Mouse (Mus musculus) forebrain, embryonic 10.5 days (tissue): ENCODE results near the gene Trpm6. TPM values are rescaled to one million over a fixed set of nuclear protein-coding genes. Genes with fewer than 3 reads are reported as not detected.

ENCODE experiments used
- DNase-seq: peaks from one replicate; pipeline ENCODE4 v3.0.0-alpha.2; 2017; ENCODE audit warnings: low spot score; ENCODE audit errors: extremely low spot score
- H3K27ac ChIP-seq: fragments of 300-500 bp; sonication (generic); 2 replicates; pipeline ENCODE4 v1.5.1; 2016; ENCODE audit warnings: mild to moderate bottlenecking
- H3K27me3 ChIP-seq: fragments of 300-500 bp; sonication (generic); 2 replicates; pipeline ENCODE4 v1.6.1; 2016; ENCODE audit warnings: mild to moderate bottlenecking; ENCODE audit not compliant: poor library complexity, severe bottlenecking
- H3K36me3 ChIP-seq: fragments of 300-500 bp; sonication (generic); replicated peaks from 2 replicates; pipeline ENCODE4 v1.6.1; 2016; ENCODE audit warnings: mild to moderate bottlenecking, moderate library complexity
- H3K4me1 ChIP-seq: fragments of 300-500 bp; sonication (generic); 2 replicates; pipeline ENCODE4 v1.6.1; 2016
- H3K4me3 ChIP-seq: fragments of 300-500 bp; sonication (generic); 2 replicates; pipeline ENCODE4 v1.5.1; 2016; ENCODE audit warnings: mild to moderate bottlenecking, moderate library complexity
- H3K9me3 ChIP-seq: fragments of 300-500 bp; sonication (generic); 2 replicates; pipeline ENCODE4 v1.6.1; 2016; ENCODE audit warnings: mild to moderate bottlenecking, moderate library complexity
- WGBS: fragments of 180-500 bp; shearing (Covaris S2); methylation state at CpG from one replicate; pipeline ENCODE4 v1.1.7; 2016; 5-methylcytosine and 5-hydroxymethylcytosine counted together
- polyA plus RNA-seq: library from polyadenylated mRNA; unstranded; fragments of >200 nt; fragmentation: Nextera tagmentation; extraction: Ambion mirVana; gene quantifications from 2 replicates; pipeline ENCODE4 v1.2.1, GENCODE M21; 2016

Gene Trpm6
- polyA plus RNA-seq, 1 experiment from 2014 or later = 0.30 TPM

DNA sequence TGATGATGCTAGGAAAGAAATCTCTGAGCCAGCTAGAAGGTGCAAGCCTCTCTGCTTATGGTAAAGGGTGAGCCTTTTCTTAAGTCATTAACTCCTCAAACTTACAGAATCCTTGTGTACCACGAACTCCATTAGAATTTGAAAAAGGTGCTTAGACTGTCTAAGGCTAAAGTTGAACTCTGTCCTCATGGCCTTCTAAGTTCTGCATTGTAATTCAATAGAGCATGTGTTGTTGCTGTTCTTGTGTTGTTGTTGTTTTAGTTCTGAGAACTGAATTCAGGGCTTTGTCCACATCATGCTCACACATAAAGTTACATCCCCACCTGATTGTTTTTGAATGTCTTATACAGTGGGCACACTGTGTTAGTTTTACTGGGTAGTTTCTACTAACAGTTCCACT is 49.9 kb downstream of the Trpm6 start:
- Histone ChIP-seq H3K27ac (no peak overlapping the region), H3K36me3 (no peaks in the 10 kb centered on the region), H3K4me3 (no peak overlapping the region), H3K9me3 (no peaks in the 10 kb centered on the region), H3K27me3 (no peaks in the 10 kb centered on the region), H3K4me1 (no peaks in the 10 kb centered on the region)
- 79% methylated on average over 1 of the region's 1 CpGs for WGBS
- DNase-seq = no peak

- Histone ChIP-seq H3K9me3 (no peaks in the 10 kb centered on the region), H3K36me3 (no peaks in the 10 kb centered on the region), H3K4me1 (no peaks in the 10 kb centered on the region), H3K4me3 (no peak overlapping the region), H3K27me3 (no peaks in the 10 kb centered on the region), H3K27ac (no peak overlapping the region)
- WGBS = 87% methylated on average over 3 of the region's 3 CpGs
- DNase-seq = no peak
These were observed 61.5 kb downstream of the Trpm6 start for GRCm38 (mm10) chr19:18811264-18811663.

DNA sequence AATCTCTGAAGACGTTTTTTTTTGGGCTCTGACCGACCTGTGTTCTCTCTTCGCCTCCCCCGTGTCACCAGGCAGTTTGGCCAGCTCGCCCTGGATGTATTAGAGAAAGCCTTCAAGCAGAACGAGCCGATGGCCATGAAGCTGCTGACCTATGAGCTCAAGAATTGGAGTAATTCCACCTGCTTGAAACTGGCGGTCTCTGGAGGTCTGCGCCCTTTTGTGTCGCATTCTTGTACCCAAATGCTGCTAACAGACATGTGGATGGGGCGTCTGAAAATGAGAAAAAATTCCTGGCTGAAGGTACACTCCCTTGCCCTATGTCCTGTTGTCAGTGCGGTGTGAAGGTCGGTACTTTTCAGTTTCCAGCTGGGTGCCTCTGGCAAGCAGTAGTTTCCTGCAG is 65.4 kb downstream of the Trpm6 start:
- H3K36me3 ChIP-seq = no peaks in the 10 kb centered on the region
- H3K4me3 ChIP-seq = no peak overlapping the region
- no peak overlapping the region for H3K27ac ChIP-seq
- WGBS = 86% methylated on average over 13 of the region's 13 CpGs
- H3K27me3 ChIP-seq = no peaks in the 10 kb centered on the region
- H3K9me3 ChIP-seq = no peaks in the 10 kb centered on the region
- DNase-seq = no peak
- no peaks in the 10 kb centered on the region for H3K4me1 ChIP-seq

- no peaks in the 10 kb centered on the region for H3K9me3 ChIP-seq
- no peak for DNase-seq
- H3K4me3 ChIP-seq = no peak overlapping the region
- H3K27ac ChIP-seq = no peak overlapping the region
- WGBS = 73% methylated on average over 2 of the region's 2 CpGs
- no peaks in the 10 kb centered on the region for H3K36me3 ChIP-seq
- no peaks in the 10 kb centered on the region for H3K27me3 ChIP-seq
- no peaks in the 10 kb centered on the region for H3K4me1 ChIP-seq
These were observed 67.6 kb downstream of the Trpm6 start for GRCm38 (mm10) chr19:18817425-18817824.

DNA sequence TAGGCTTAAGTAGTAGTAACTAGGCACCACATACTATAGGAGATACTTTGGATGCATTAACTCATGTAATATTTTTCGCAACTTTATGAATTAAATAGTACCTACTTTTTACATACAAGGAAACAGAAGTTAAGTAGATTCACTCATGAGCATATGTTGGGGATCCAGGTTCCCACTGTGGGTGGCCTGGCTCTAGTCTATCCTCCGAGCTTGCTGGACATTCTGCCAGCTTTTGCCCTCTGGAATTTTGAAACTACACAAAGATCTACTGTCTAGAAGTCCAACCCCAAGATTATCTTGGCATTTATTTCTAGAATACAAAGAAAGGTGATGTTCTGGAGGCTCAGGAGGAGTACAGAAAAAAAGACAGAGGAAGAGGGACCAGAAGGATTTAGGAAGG is 78.8 kb downstream of the Trpm6 start:
- H3K4me3 ChIP-seq = no peak overlapping the region
- H3K27ac ChIP-seq = no peak overlapping the region
- H3K36me3 ChIP-seq = no peaks in the 10 kb centered on the region
- WGBS = 86% methylated on average over 2 of the region's 2 CpGs
- H3K9me3 ChIP-seq = no peaks in the 10 kb centered on the region
- H3K4me1 ChIP-seq = no peaks in the 10 kb centered on the region
- no peaks in the 10 kb centered on the region for H3K27me3 ChIP-seq
- DNase-seq = no peak

GRCm38 (mm10) chr19:18831196-18831595 is 81.4 kb downstream of the Trpm6 start:
- H3K4me3 ChIP-seq = no peak overlapping the region
- DNase-seq = no peak
- 91% methylated on average over 3 of the region's 3 CpGs for WGBS
- no peak overlapping the region for H3K27ac ChIP-seq
- H3K27me3 ChIP-seq = no peaks in the 10 kb centered on the region
- H3K9me3 ChIP-seq = no peaks in the 10 kb centered on the region
- no peaks in the 10 kb centered on the region for H3K36me3 ChIP-seq
- no peaks in the 10 kb centered on the region for H3K4me1 ChIP-seq

DNA sequence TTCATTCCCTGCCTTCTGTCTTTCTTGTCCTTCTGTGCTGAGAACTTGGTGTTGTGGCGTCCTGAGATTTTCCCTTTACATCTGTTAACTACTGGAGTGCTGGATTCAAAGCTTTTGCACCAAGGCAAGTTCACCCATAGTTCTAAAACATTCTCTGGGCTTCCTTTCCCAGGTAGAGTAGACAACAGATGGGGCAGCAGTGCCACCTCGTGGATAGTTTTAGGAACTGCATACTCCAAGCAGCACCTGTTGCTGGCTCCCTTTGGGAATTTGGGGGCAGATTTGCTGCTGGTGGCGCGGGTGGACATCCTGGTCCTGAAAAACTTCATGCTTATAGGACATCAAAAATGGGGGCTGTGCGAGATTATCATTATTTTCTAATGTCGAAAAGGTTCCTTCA is 85.2 kb downstream of the Trpm6 start:
- Histone ChIP-seq H3K36me3 (no peaks in the 10 kb centered on the region), H3K9me3 (no peaks in the 10 kb centered on the region), H3K4me3 (no peak overlapping the region), H3K27ac (no peak overlapping the region), H3K4me1 (no peaks in the 10 kb centered on the region), H3K27me3 (no peaks in the 10 kb centered on the region)
- WGBS = 13% methylated on average over 6 of the region's 6 CpGs
- peak; percentile 67 for DNase-seq

DNA sequence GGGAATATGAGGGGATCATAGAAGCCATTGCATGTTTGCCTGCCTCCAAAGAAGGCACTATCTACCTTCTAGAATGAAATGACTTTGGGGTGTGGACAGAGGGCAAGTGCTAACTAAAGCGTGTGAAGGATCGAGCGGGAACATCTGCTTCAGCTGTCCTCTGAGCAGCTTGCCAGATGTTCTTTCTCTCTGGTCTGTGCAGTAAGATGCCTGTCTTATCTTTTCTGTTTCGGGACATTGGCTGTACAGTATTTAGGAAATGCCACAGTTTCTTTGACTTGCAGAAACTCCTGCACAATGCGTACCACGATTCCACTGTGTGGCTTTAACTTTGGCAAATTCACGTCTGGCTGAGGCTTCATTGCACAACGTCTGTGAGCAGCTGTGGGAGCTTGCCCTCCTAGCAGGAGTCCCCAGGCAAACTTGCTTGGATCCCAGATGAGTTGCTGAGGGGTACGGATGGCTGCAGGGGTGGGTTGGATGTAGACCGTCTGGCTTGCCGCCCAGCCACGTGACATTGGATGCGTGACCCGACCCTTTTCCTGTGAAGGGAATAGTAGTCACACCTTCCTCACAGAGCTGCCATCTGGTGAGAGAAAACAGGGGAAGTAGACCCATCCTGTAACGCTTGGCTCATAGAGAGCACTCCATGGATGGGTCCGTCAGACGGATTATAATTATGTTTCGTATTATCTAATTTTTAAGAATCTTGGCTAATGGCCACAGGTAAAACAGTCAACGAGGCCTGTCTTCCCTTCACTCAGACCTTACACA is 92.2 kb downstream of the Trpm6 start:
- Histone ChIP-seq H3K9me3 (no peaks in the 10 kb centered on the region), H3K4me1 (peaks cover 9% of the 10 kb centered on the region; the same call in 1 of the 2 replicates), H3K27me3 (no peaks in the 10 kb centered on the region), H3K36me3 (no peaks in the 10 kb centered on the region), H3K4me3 (no peak overlapping the region), H3K27ac (no peak overlapping the region)
- no peak for DNase-seq
- WGBS = 89% methylated on average over 19 of the region's 19 CpGs

GRCm38 (mm10) chr19:18842626-18843025 is 92.8 kb downstream of the Trpm6 start:
- 75% methylated on average over 11 of the region's 11 CpGs for WGBS
- Histone ChIP-seq H3K4me3 (no peak overlapping the region), H3K27me3 (no peaks in the 10 kb centered on the region), H3K4me1 (peaks cover 9% of the 10 kb centered on the region; the same call in 1 of the 2 replicates), H3K27ac (no peak overlapping the region), H3K36me3 (no peaks in the 10 kb centered on the region), H3K9me3 (no peaks in the 10 kb centered on the region)
- DNase-seq = no peak

- 90% methylated on average over 4 of the region's 4 CpGs for WGBS
- Histone ChIP-seq H3K27ac (no peak overlapping the region), H3K9me3 (no peaks in the 10 kb centered on the region), H3K4me1 (peaks cover 9% of the 10 kb centered on the region; the same call in 1 of the 2 replicates), H3K4me3 (no peak overlapping the region), H3K36me3 (no peaks in the 10 kb centered on the region), H3K27me3 (no peaks in the 10 kb centered on the region)
- DNase-seq = no peak
These were observed 96.6 kb downstream of the Trpm6 start for GRCm38 (mm10) chr19:18846336-18846735.

GRCm38 (mm10) chr19:18868311-18868710 is 118.5 kb downstream of the Trpm6 start:
- H3K4me1 ChIP-seq = peaks cover 7% of the 10 kb centered on the region
- H3K27ac ChIP-seq = no peak overlapping the region
- 64% methylated on average over 4 of the region's 4 CpGs for WGBS
- no peak overlapping the region for H3K4me3 ChIP-seq
- no peak for DNase-seq
- H3K27me3 ChIP-seq = no peaks in the 10 kb centered on the region
- no peaks in the 10 kb centered on the region for H3K36me3 ChIP-seq
- H3K9me3 ChIP-seq = no peaks in the 10 kb centered on the region

GRCm38 (mm10) chr19:18872792-18873569 is 123.2 kb downstream of the Trpm6 start:
- WGBS = 63% methylated on average over 6 of the region's 6 CpGs
- H3K9me3 ChIP-seq = no peaks in the 10 kb centered on the region
- peaks cover 12% of the 10 kb centered on the region for H3K27me3 ChIP-seq
- H3K4me1 ChIP-seq = peaks cover 22% of the 10 kb centered on the region
- H3K27ac ChIP-seq = no peak overlapping the region
- H3K4me3 ChIP-seq = no peak overlapping the region
- no peak for DNase-seq
- H3K36me3 ChIP-seq = no peaks in the 10 kb centered on the region
